Mouse (Mus musculus): ENCODE data around the gene Gm43720.

DNA sequence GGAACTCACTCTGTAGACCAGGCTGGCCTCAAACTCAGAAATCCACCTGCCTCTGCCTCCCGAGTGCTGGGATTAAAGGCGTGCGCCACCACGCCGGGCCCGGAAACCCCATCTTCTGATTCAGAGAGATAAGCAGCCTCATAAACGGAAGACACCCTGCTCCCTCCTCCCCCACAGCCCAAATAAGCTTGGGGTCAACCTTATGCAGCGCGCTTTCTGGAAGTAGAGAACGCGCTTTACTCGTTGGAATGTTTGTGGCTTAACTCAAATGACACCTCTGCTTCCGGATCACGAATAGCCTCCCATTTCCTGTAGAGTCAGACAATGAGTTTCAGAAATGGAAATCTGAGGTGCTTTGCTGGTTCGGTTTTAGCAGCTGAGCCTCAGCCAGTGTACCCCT lies 1.1 kb upstream of the Gm43720 start:
- TF ChIP-seq CTCF (conservative IDR thresholded peaks at IDR 0.05; ENCODE audit: low read length), result no peak
- TF ChIP-seq NANOG (IDR thresholded peaks at IDR 0.05; ENCODE audit: borderline replicate concordance, low read length), result no peak
- TF ChIP-seq POU5F1 (IDR thresholded peaks at IDR 0.05; ENCODE audit: borderline replicate concordance, low read length), result no peak

Data from E14TG2a.4 (cell line).